Mouse (Mus musculus): ENCODE data around the gene Sox5.

- TF ChIP-seq CTCF (IDR thresholded peaks at IDR 0.05; ENCODE audit: low read depth) = no peak
- TF ChIP-seq EP300 (IDR thresholded peaks at IDR 0.05; ENCODE audit: low read depth) = no peak
Measured at GRCm38 (mm10) chr6:144689076-144689475, 92.7 kb downstream of the Sox5 start.

Data from liver, embryonic 14.5 days (tissue).